In genomic region chr13:40709321-40710061, GRCm38 (mm10) we compare ENCODE assay signal across 13 mouse cellular contexts. TPM values are rescaled to one million over a fixed set of nuclear protein-coding genes. Genes with fewer than 3 reads are reported as not detected.
DNase-seq lines count a peak whose midpoint lies in the region; ATAC-seq lines count a peak whose summit lies in the region.
"Had no signal": no experiment of that assay in that cellular context is flagged by ENCODE, and none has a peak within 500 bp of the region (broad histone marks: within the 10 kb centered on the region; RNA-seq: fewer than 3 reads in every experiment).

No protein-coding gene starts in this region.

- peaks cover 91% of the 10 kb centered on the region for H3K27me3 ChIP-seq in forebrain, embryonic 11.5 days (ENCODE audit: control insufficient read depth, insufficient read depth, low read length)
- H3K27me3 ChIP-seq in limb, embryonic 10.5 days (ENCODE audit: low read depth, poor library complexity, severe bottlenecking) = peaks cover 97% of the 10 kb centered on the region

- no peak overlapping the region for H3K27ac ChIP-seq in forebrain, embryonic 11.5 days (ENCODE audit: low read depth, low read length)
- H3K27ac ChIP-seq in limb, embryonic 10.5 days = 0 out of 2 replicates have a peak overlapping the region, but pooled peaks have one; percentile 36
- H3K27ac ChIP-seq: lung, embryonic 15.5 days had no signal

- ATAC-seq in forebrain, embryonic 11.5 days (replicated peaks; ENCODE audit: low FRiP score) = peak; percentile 25; the same call in 1 of the 2 replicates
- no peak for ATAC-seq in granulocyte monocyte progenitor cell, adult 5-6 weeks (replicated peaks; ENCODE audit: poor library complexity, severe bottlenecking)

- peaks cover 3% of the 10 kb centered on the region; the same call in 1 of the 2 replicates for H3K4me1 ChIP-seq in forebrain, embryonic 11.5 days (replicated peaks; ENCODE audit: control insufficient read depth, insufficient read depth, low read length)
- H3K4me1 ChIP-seq in limb, embryonic 10.5 days = peaks cover 64% of the 10 kb centered on the region

- H3K36me3 ChIP-seq in forebrain, embryonic 11.5 days (ENCODE audit: control insufficient read depth, insufficient read depth, low read length) = no peaks in the 10 kb centered on the region
- no peaks in the 10 kb centered on the region for H3K36me3 ChIP-seq in limb, embryonic 10.5 days
- H3K36me3 ChIP-seq: lung, embryonic 15.5 days had no signal

- DNase-seq in ZHBTc4 (ENCODE audit: low read depth, low spot score) = peak; percentile 56
- DNase-seq in forebrain, embryonic 11.5 days (ENCODE audit: low spot score) = no peak
- peak; percentile 59 for DNase-seq in limb, embryonic 10.5 days (ENCODE audit: low spot score)
- DNase-seq in neural tube, embryonic 10.5 days (ENCODE audit: extremely low spot score, low spot score) = peak; percentile 42
- DNase-seq in testis, postnatal 10 days (ENCODE audit: low spot score) = no peak
- no peak for DNase-seq in ovary, postnatal 14 days (ENCODE audit: low spot score)
- DNase-seq: heart, postnatal 4 days; kidney, postnatal 36 days; thymus, adult 18-20 months had no signal

- H3K4me2 ChIP-seq in forebrain, embryonic 11.5 days (ENCODE audit: low read depth, low read length, severe bottlenecking) = peak overlapping the region; percentile 8; the same call in 1 of the 2 replicates
- H3K4me2 ChIP-seq: lung, embryonic 15.5 days had no signal

- H3K9me3 ChIP-seq in forebrain, embryonic 11.5 days (ENCODE audit: control insufficient read depth, low read length) = no peaks in the 10 kb centered on the region
- H3K9me3 ChIP-seq in limb, embryonic 10.5 days (replicated peaks) = no peaks in the 10 kb centered on the region
- H3K9me3 ChIP-seq: lung, embryonic 15.5 days had no signal

- under 1% methylated on average over 21 of the region's 21 CpGs for WGBS in forebrain, embryonic 11.5 days
- WGBS in limb, embryonic 10.5 days = under 1% methylated on average over 21 of the region's 21 CpGs

- H3K9ac ChIP-seq in forebrain, embryonic 11.5 days (ENCODE audit: low read length) = no peak overlapping the region
- H3K9ac ChIP-seq: lung, embryonic 15.5 days had no signal

- H3K4me3 ChIP-seq in forebrain, embryonic 11.5 days (ENCODE audit: low read depth, low read length) = no peak overlapping the region
- peak overlapping the region; percentile 37 for H3K4me3 ChIP-seq in limb, embryonic 10.5 days
- H3K4me3 ChIP-seq: erythroblast, embryonic 14.5 days; lung, embryonic 15.5 days; myocyte had no signal

RNA-seq across cellular contexts. Expression of gene Tfap2a, which starts 28.7 kb away (rescaled TPM):
- 3.3 and 3.6 TPM in 2 replicates for polyA plus RNA-seq in forebrain, embryonic 11.5 days (2014; fragmentation: Nextera tagmentation; extraction: Ambion mirVana)
- polyA plus RNA-seq in limb, embryonic 10.5 days (2016; fragmentation: Nextera tagmentation; extraction: Ambion mirVana) = 6.7 and 6.9 TPM in 2 replicates
- not detected in 2 replicates for total RNA-seq in granulocyte monocyte progenitor cell, adult 5-6 weeks (2014; fragmentation: Nextera tagmentation)
- not detected in 2 replicates for total RNA-seq in granulocyte monocyte progenitor cell, adult 5-6 weeks (2017)
- polyA plus RNA-seq: erythroblast, embryonic 14.5 days had no signal

Comparison
In these comparisons a context has a peak if more than half of its experiments do, and no peak if none do; other contexts are left out.
1. DNase-seq: peak in ZHBTc4 (single experiment), limb, embryonic 10.5 days (single experiment) and neural tube, embryonic 10.5 days (single experiment); none in forebrain, embryonic 11.5 days (single experiment), testis, postnatal 10 days (single experiment) and ovary, postnatal 14 days (single experiment).